Mouse (Mus musculus): ENCODE results near the gene Mup5. TPM values are rescaled to one million over a fixed set of nuclear protein-coding genes. Genes with fewer than 3 reads are reported as not detected.

The Mup5 gene
- total RNA-seq (2012; rRNA removed) (not detected in 2 replicates), total RNA-seq (2014; rRNA removed) (not detected in 2 replicates), polyA plus RNA-seq (2012; ENCODE audit: insufficient read length, low read depth) (not detected in 2 replicates)

DNA sequence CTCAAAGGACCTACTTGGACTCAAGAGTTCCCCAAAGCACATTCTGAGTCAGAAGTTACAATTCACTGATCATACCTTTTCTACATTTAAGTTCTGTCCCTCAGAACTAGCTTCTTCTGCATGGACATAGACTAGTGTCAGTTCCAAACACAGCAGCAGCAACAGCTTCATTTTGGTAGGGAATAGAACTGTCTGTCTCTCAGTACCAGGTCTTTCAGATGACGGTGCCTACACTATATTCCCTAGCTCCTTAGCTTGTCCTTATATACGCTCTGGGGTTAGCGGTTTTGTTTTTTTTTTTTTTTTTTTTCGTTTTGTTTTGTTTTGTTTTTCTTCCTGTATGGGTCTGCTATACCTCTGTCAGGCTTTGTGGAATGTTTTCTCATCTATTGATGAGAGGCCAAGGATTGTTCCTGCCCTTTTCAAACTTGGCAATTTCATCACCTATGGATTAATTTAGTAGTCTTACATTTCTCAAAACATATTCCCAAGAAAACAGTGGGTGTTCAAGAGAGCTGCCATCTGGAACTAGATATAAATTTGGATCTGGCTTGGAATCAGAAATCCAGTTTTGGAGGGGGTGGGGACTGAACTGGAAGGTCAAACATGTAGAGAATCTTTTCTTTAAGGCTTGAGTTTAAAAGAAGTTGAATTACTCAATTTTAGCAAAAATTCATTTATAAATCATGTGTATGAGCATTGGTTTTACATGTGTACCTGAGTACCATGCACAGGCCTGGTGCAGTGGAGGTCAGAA, at the start of gene Mup5:
Mup5 (minus strand) TSS at position 282 of the 757 bp plus-strand sequence.
- no peak for TF ChIP-seq EP300 (IDR thresholded peaks at IDR 0.05; ENCODE audit: low read length)
- Histone ChIP-seq H3K4me3 (replicated peaks in 1 of 3; ENCODE audit: low read depth in 2 of 3, low read length in 2 of 3, poor library complexity in 1 of 3) (no peak within 1 kb of the TSS), H3K9ac (ENCODE audit: insufficient read depth, low read depth) (no peak within 1 kb of the TSS), H3K27ac (ENCODE audit: insufficient read depth, low read depth) (no peak within 1 kb of the TSS), H3K4me2 (ENCODE audit: insufficient read depth, low read depth, poor library complexity, severe bottlenecking) (no peak within 1 kb of the TSS), H3K9me3 (replicated peaks; ENCODE audit: low read length) (peaks cover 42% of the 10 kb centered on the region), H3K79me2 (replicated peaks; ENCODE audit: control insufficient read depth, extremely low read depth, insufficient read depth, poor library complexity, severe bottlenecking) (no peaks in the 10 kb centered on the region), H3K4me1 (ENCODE audit: control insufficient read depth in 1 of 2, insufficient read depth in 2 of 2) (no peaks in the 10 kb centered on the region), H3K36me3 (replicated peaks in 1 of 2; ENCODE audit: control insufficient read depth in 1 of 2, insufficient read depth in 1 of 2, low read length in 1 of 2) (no peaks in the 10 kb centered on the region), H3K27me3 (replicated peaks) (no peaks in the 10 kb centered on the region)
- DNase-seq (ENCODE audit: extremely low read depth) = no peak
- dilution Hi-C loops (cut with MboI; ENCODE audit: extremely low pct_ligation_motif_present, extremely low pct_unique_long_range_greater_than_20kb, low sequenced_read_pairs) = no loop called here
- in situ Hi-C loops (cut with MboI; ENCODE audit: low pct_ligation_motif_present, low pct_unique_long_range_greater_than_20kb, low sequenced_read_pairs) = no loop called here

DNA sequence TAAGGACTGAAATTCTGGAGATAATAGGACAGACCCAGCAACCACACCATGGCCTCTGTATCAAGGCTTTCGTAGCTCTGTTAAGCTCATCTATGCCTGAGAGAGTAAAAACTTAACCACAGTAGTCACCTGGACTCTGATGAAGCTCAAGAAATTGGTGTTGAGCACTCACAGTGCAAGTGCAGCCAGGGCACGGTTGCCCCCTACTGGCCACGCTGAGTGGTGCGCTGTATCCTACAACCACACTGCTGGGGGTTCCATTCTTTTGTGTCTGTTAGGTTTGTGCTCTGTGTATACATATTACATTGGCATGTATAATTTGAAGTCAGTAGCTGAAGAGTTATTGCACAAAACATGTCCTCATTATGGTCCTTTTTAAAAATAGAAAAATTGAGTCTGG, 23.1 kb upstream of the Mup5 start:
- H3K4me2 ChIP-seq (ENCODE audit: insufficient read depth, low read depth, poor library complexity, severe bottlenecking) = no peak overlapping the region
- DNase-seq (ENCODE audit: extremely low read depth) = no peak
- no peaks in the 10 kb centered on the region for H3K79me2 ChIP-seq (replicated peaks; ENCODE audit: control insufficient read depth, extremely low read depth, insufficient read depth, poor library complexity, severe bottlenecking)
- in situ Hi-C loops (cut with MboI; ENCODE audit: low pct_ligation_motif_present, low pct_unique_long_range_greater_than_20kb, low sequenced_read_pairs) (no loop called here), dilution Hi-C loops (cut with MboI; ENCODE audit: extremely low pct_ligation_motif_present, extremely low pct_unique_long_range_greater_than_20kb, low sequenced_read_pairs) (no loop called here)
- peaks cover 21% of the 10 kb centered on the region for H3K9me3 ChIP-seq (replicated peaks; ENCODE audit: low read length)
- no peak overlapping the region for H3K4me3 ChIP-seq (replicated peaks in 1 of 3; ENCODE audit: low read depth in 2 of 3, low read length in 2 of 3, poor library complexity in 1 of 3)
- H3K27me3 ChIP-seq (replicated peaks) = no peaks in the 10 kb centered on the region
- no peaks in the 10 kb centered on the region for H3K4me1 ChIP-seq (ENCODE audit: control insufficient read depth in 1 of 2, insufficient read depth in 2 of 2)
- H3K36me3 ChIP-seq (replicated peaks in 1 of 2; ENCODE audit: control insufficient read depth in 1 of 2, insufficient read depth in 1 of 2, low read length in 1 of 2) = no peaks in the 10 kb centered on the region
- H3K9ac ChIP-seq (ENCODE audit: insufficient read depth, low read depth) = no peak overlapping the region
- TF ChIP-seq CTCF (conservative IDR thresholded peaks at IDR 0.05 in 1 of 2, IDR thresholded peaks at IDR 0.05 in 1 of 2; ENCODE audit: low read depth in 2 of 2, low read length in 2 of 2) (peak in 1 of 2 experiments; percentile 46; a peak in 2 of 4 replicates), SMC3 (IDR thresholded peaks at IDR 0.05; ENCODE audit: low read depth, low read length) (peak; percentile 11; the same call in 1 of the 2 replicates), SIN3A (IDR thresholded peaks at IDR 0.05; ENCODE audit: low read length) (no peak), IRF4 (IDR thresholded peaks at IDR 0.05; ENCODE audit: low read depth, low read length) (no peak), TBP (conservative IDR thresholded peaks at IDR 0.05; ENCODE audit: low read depth, low read length) (no peak)
- no peak overlapping the region for H3K27ac ChIP-seq (ENCODE audit: insufficient read depth, low read depth)

DNA sequence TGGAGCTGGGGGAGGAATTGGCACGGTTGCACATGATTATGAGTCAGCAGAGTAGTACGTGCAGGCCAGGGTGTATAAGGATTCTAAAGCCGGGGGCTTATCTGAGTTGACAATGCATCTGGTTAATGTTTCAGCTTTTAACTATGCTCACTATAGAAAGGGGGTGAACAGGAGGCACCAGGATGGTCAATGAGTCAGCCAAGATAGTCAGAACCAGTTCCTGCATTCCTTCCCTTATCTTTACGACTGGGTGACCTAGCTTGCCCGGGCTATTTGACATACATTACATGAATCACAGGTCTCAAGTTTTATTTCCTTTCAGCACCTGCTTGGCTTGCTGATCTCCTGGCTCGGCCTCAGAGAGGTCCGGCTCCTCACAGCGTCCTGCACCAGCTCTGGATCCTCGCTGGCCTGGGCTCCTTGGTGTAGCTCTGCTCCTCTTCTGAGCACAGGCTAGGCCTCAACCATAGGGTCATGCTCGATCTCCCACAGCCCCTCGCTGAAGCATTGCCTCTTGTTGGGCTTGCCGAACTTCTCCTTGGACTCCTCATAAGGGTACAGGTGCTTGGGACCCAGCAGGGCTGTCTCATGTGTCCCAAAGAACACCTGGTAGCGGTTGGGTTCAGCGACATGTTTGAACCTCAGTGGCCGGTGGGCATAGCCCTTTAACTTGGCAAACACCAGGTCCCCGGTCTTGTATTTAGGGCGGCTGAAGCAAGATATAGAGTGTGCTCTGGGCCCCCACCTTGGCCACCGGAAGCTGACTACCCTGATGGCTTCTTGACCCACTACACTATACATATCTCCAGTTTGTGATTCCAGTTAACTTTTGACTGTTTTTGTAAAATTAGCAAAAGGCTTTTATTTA, 21.0 kb upstream of the Mup5 start:
- Histone ChIP-seq H3K79me2 (replicated peaks; ENCODE audit: control insufficient read depth, extremely low read depth, insufficient read depth, poor library complexity, severe bottlenecking) (no peaks in the 10 kb centered on the region), H3K36me3 (replicated peaks in 1 of 2; ENCODE audit: control insufficient read depth in 1 of 2, insufficient read depth in 1 of 2, low read length in 1 of 2) (no peaks in the 10 kb centered on the region), H3K9me3 (replicated peaks; ENCODE audit: low read length) (peaks cover 36% of the 10 kb centered on the region), H3K4me3 (replicated peaks in 1 of 3; ENCODE audit: low read depth in 2 of 3, low read length in 2 of 3, poor library complexity in 1 of 3) (no peak overlapping the region), H3K27ac (ENCODE audit: insufficient read depth, low read depth) (no peak overlapping the region), H3K4me1 (ENCODE audit: control insufficient read depth in 1 of 2, insufficient read depth in 2 of 2) (no peaks in the 10 kb centered on the region), H3K9ac (ENCODE audit: insufficient read depth, low read depth) (no peak overlapping the region), H3K4me2 (ENCODE audit: insufficient read depth, low read depth, poor library complexity, severe bottlenecking) (no peak overlapping the region), H3K27me3 (replicated peaks) (no peaks in the 10 kb centered on the region)
- no peak for DNase-seq (ENCODE audit: extremely low read depth)
- dilution Hi-C loops (cut with MboI; ENCODE audit: extremely low pct_ligation_motif_present, extremely low pct_unique_long_range_greater_than_20kb, low sequenced_read_pairs) (no loop called here), in situ Hi-C loops (cut with MboI; ENCODE audit: low pct_ligation_motif_present, low pct_unique_long_range_greater_than_20kb, low sequenced_read_pairs) (no loop called here)
- TF ChIP-seq EP300 (IDR thresholded peaks at IDR 0.05; ENCODE audit: low read length) (no peak), POLR2AphosphoS2 (IDR thresholded peaks at IDR 0.05; ENCODE audit: low read depth, low read length) (no peak), JUND (conservative IDR thresholded peaks at IDR 0.05; ENCODE audit: low read depth, low read length) (no peak), ZNF384 (IDR thresholded peaks at IDR 0.05; ENCODE audit: low read depth, low read length) (no peak), KAT2A (IDR thresholded peaks at IDR 0.05; ENCODE audit: insufficient replicate concordance, low read length) (no peak), MAFK (IDR thresholded peaks at IDR 0.05; ENCODE audit: insufficient replicate concordance, low read length) (no peak), ZMIZ1 (IDR thresholded peaks at IDR 0.05; ENCODE audit: low read depth, low read length) (no peak), MXI1 (IDR thresholded peaks at IDR 0.05; ENCODE audit: low read depth, low read length) (no peak), SMC3 (IDR thresholded peaks at IDR 0.05; ENCODE audit: low read depth, low read length) (no peak), MYC (IDR thresholded peaks at IDR 0.05; ENCODE audit: low read depth, low read length) (no peak)
